Mouse (Mus musculus) neural tube, embryonic 10.5 days (tissue): ENCODE results near the gene Ces1d.
"Not testable (repeated sequence)": the region's sequence is repeated elsewhere in the genome, so short reads cannot be mapped to it uniquely, and the experiment has no call there.

ENCODE experiments used
- DNase-seq: peaks from one replicate; pipeline ENCODE4 v3.0.0-alpha.2; 2017; ENCODE audit warnings: low spot score; ENCODE audit errors: extremely low spot score

The Ces1d gene

GRCm38 (mm10) chr8:93197685-93198525 is at the start of gene Ces1d:
TSS of gene Ces1d (minus strand) at chr8:93197838.
- no peak for DNase-seq

- no peak for DNase-seq
Measured at GRCm38 (mm10) chr8:93246057-93246456, 48.4 kb upstream of the Ces1d start.

GRCm38 (mm10) chr8:93239884-93240283 is 42.2 kb upstream of the Ces1d start:
- no peak for DNase-seq

GRCm38 (mm10) chr8:93235681-93236080 is 38.0 kb upstream of the Ces1d start:
- no peak for DNase-seq

GRCm38 (mm10) chr8:93234706-93235105 is 37.1 kb upstream of the Ces1d start:
- DNase-seq = no peak

GRCm38 (mm10) chr8:93234068-93234467 is 36.4 kb upstream of the Ces1d start:
- DNase-seq = no peak

GRCm38 (mm10) chr8:93229446-93229845 is 31.8 kb upstream of the Ces1d start, which contains the start of gene Ces1e:
TSS of gene Ces1e (minus strand) at chr8:93229619.
- no peak for DNase-seq

- no peak for DNase-seq
Measured at GRCm38 (mm10) chr8:93228673-93229370, 31.2 kb upstream of the Ces1d start.

- not testable (repeated sequence) for DNase-seq
Measured at GRCm38 (mm10) chr8:93226471-93226870, 28.8 kb upstream of the Ces1d start.

GRCm38 (mm10) chr8:93221896-93222295 is 24.3 kb upstream of the Ces1d start:
- no peak for DNase-seq

- DNase-seq = no peak
Measured at GRCm38 (mm10) chr8:93217867-93218266, 20.2 kb upstream of the Ces1d start.

- no peak for DNase-seq
Measured at GRCm38 (mm10) chr8:93217375-93217774, 19.7 kb upstream of the Ces1d start.

- no peak for DNase-seq
Measured at GRCm38 (mm10) chr8:93211091-93211490, 13.5 kb upstream of the Ces1d start.

- not testable (repeated sequence) for DNase-seq
Measured at GRCm38 (mm10) chr8:93199146-93199545, 1.5 kb upstream of the Ces1d start.

- no peak for DNase-seq
Measured at GRCm38 (mm10) chr8:93196436-93196835, 1.2 kb downstream of the Ces1d start.

- DNase-seq = no peak
Measured at GRCm38 (mm10) chr8:93180581-93181129, 17.0 kb downstream of the Ces1d start.

GRCm38 (mm10) chr8:93176593-93176992 is 21.0 kb downstream of the Ces1d start:
- no peak for DNase-seq

GRCm38 (mm10) chr8:93174554-93174953 is 23.1 kb downstream of the Ces1d start:
- no peak for DNase-seq

- DNase-seq = no peak
Measured at GRCm38 (mm10) chr8:93171846-93172590, 25.6 kb downstream of the Ces1d start.

- DNase-seq = no peak
Measured at GRCm38 (mm10) chr8:93163363-93163762, 34.3 kb downstream of the Ces1d start.

GRCm38 (mm10) chr8:93151401-93151800 is 46.2 kb downstream of the Ces1d start:
- no peak for DNase-seq
